Mouse (Mus musculus) hindbrain, embryonic 12.5 days (tissue): ENCODE measurements at regions not wholly inside any gene's neighbourhood (a gene's known extent, or its start where the extent isn't known, plus 50 kb on each side); places are given as distances from the start of the nearest gene placed in this dataset.
A peak's percentile ranks its signal among the peaks of the same experiment; 100 is the strongest.

Source experiments
- ATAC-seq: fragments of 200-750 bp; cut with Nextera tagmentation; 2 replicates; pipeline ENCODE4 v1.8.0; 2017; ENCODE audit warnings: moderate TSS enrichment; ENCODE audit not compliant: low FRiP score
- H3K27ac ChIP-seq: fragments of 300-500 bp; sonication (generic); 2 replicates; pipeline ENCODE4 v1.5.1; 2016; ENCODE audit warnings: mild to moderate bottlenecking
- H3K27me3 ChIP-seq: fragments of 300-500 bp; sonication (generic); 2 replicates; pipeline ENCODE4 v1.6.1; 2016; ENCODE audit warnings: mild to moderate bottlenecking
- H3K36me3 ChIP-seq: fragments of 300-500 bp; sonication (generic); 2 replicates; pipeline ENCODE4 v1.6.1; 2016; ENCODE audit warnings: mild to moderate bottlenecking
- H3K4me1 ChIP-seq: fragments of 300-500 bp; sonication (generic); 2 replicates; pipeline ENCODE4 v1.6.1; 2016
- H3K4me2 ChIP-seq: fragments of 300-500 bp; sonication (generic); replicated peaks from 2 replicates; pipeline ENCODE4 v1.6.1; 2016; ENCODE audit warnings: mild to moderate bottlenecking
- H3K4me3 ChIP-seq: fragments of 300-500 bp; sonication (generic); 2 replicates; pipeline ENCODE4 v1.5.1; 2016; ENCODE audit warnings: mild to moderate bottlenecking
- H3K9ac ChIP-seq: fragments of 300-500 bp; sonication (generic); 2 replicates; pipeline ENCODE4 v1.6.1; 2016; ENCODE audit warnings: mild to moderate bottlenecking, moderate library complexity
- H3K9me3 ChIP-seq: fragments of 300-500 bp; sonication (generic); replicated peaks from 2 replicates; pipeline ENCODE4 v1.6.1; 2016; ENCODE audit warnings: mild to moderate bottlenecking
- WGBS: fragments of 180-500 bp; shearing (Covaris S2); methylation state at CpG from one replicate; pipeline ENCODE4 v1.1.7; 2016; 5-methylcytosine and 5-hydroxymethylcytosine counted together

DNA sequence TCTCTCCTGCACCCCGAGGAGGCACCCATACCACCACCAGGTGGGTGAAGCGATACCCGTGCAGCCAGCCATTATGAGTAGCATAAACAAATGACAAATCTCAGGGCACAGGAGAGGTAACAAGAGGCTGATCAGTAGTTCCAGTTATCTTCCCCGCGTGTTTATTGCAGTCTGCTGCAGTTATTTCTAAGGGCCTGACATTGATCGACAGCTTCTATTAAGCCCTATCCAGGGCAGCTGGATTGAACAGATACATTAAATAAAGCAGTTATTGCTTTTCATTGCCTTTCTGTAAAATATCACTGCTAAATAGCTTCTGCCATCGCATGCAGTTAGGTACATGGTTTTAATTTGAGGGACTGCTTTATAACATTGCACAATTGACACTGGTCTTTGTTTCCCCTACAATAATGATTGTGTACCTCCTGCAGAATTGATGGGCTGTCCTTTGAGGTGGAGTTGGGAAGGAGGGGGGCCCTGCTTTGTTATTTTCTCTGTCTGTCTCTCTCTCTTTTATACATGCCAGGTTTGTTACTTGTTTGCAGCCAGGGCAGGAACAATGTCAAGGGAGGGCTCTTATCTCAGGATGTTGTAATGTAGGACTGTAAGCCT is 245.0 kb downstream of the Gpat3 start:
- WGBS: 65% methylated on average over 7 of the region's 7 CpGs
- H3K4me2 ChIP-seq: 0 out of 2 replicates have a peak overlapping the region, but pooled peaks have one; percentile 5
- ATAC-seq: peak; percentile 69

GRCm38 (mm10) chr5:101085199-101085598 is 239.7 kb downstream of the Gpat3 start:
- Histone ChIP-seq H3K27me3 (no peaks in the 10 kb centered on the region), H3K4me3 (no peak overlapping the region), H3K36me3 (no peaks in the 10 kb centered on the region), H3K27ac (no peak overlapping the region), H3K4me2 (no peak overlapping the region), H3K4me1 (0 out of 2 replicates have a peak, but pooled peaks cover under 1% of the 10 kb centered on the region), H3K9me3 (no peaks in the 10 kb centered on the region), H3K9ac (no peak overlapping the region)
- no peak for ATAC-seq
- 86% methylated on average over 3 of the region's 3 CpGs for WGBS

More for the DNA sequence above, 245.0 kb downstream of the Gpat3 start:
- Histone ChIP-seq H3K27ac (peak overlapping the region; percentile 74), H3K4me3 (no peak overlapping the region), H3K9me3 (no peaks in the 10 kb centered on the region), H3K9ac (no peak overlapping the region), H3K36me3 (no peaks in the 10 kb centered on the region), H3K27me3 (0 out of 2 replicates have a peak, but pooled peaks cover 2% of the 10 kb centered on the region), H3K4me1 (peaks cover 13% of the 10 kb centered on the region)

DNA sequence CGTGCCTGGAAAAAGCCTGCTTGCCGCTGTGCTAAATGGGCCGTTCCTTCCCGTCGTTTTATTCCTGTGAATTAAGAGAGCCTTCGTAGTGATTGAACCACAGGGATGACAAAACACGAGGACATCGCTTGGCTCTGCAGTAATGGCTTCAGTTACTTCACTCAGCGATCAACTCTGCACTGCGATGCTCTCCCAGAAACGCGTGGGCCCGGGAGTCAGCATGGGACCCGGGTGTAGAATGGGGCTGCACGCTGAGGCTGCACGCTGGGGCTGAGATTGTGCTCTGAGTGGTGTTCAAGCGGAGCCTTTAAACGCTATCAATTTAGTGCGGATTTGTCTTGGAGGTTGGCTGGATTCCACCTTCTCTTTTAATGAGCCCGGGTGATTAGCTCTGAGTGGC is 237.1 kb downstream of the Gpat3 start:
- no peak for ATAC-seq
- Histone ChIP-seq H3K9ac (no peak overlapping the region), H3K4me2 (no peak overlapping the region), H3K4me3 (no peak overlapping the region), H3K27ac (no peak overlapping the region), H3K27me3 (no peaks in the 10 kb centered on the region), H3K36me3 (no peaks in the 10 kb centered on the region), H3K9me3 (no peaks in the 10 kb centered on the region), H3K4me1 (no peaks in the 10 kb centered on the region)
- 75% methylated on average over 20 of the region's 20 CpGs for WGBS

- H3K9ac ChIP-seq: no peak overlapping the region
- H3K36me3 ChIP-seq: no peaks in the 10 kb centered on the region
- H3K9me3 ChIP-seq: no peaks in the 10 kb centered on the region
- ATAC-seq: no peak
- no peak overlapping the region for H3K27ac ChIP-seq
- 73% methylated on average over 3 of the region's 3 CpGs for WGBS
- no peaks in the 10 kb centered on the region for H3K27me3 ChIP-seq
- H3K4me3 ChIP-seq: no peak overlapping the region
- H3K4me2 ChIP-seq: no peak overlapping the region
- H3K4me1 ChIP-seq: no peaks in the 10 kb centered on the region
Measured at GRCm38 (mm10) chr5:101064308-101064707, 218.8 kb downstream of the Gpat3 start.

DNA sequence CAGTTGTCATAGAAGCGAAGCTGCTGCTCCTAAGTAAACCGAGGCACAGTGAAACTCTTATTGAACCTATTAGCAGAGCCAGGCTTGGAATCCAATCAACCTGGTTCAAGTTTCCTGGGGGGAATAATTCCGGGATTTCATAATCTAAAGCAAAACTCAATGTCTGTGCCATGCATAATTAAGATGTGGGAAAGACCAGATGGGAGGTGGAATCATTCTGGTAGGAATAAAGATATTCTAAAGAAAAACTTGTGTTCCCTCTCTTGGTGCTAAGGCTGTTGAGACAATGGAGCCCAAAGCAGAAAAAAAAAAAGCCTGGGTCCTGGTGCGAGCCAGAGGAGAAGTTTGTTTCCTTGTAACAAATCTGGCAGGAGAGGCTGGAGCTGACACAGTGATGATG is 217.7 kb downstream of the Gpat3 start:
- 92% methylated on average over 4 of the region's 4 CpGs for WGBS
- H3K27me3 ChIP-seq: no peaks in the 10 kb centered on the region
- no peaks in the 10 kb centered on the region for H3K9me3 ChIP-seq
- H3K36me3 ChIP-seq: no peaks in the 10 kb centered on the region
- no peak overlapping the region for H3K4me3 ChIP-seq
- no peak overlapping the region for H3K27ac ChIP-seq
- no peak overlapping the region for H3K4me2 ChIP-seq
- H3K9ac ChIP-seq: no peak overlapping the region
- ATAC-seq: no peak
- H3K4me1 ChIP-seq: no peaks in the 10 kb centered on the region

DNA sequence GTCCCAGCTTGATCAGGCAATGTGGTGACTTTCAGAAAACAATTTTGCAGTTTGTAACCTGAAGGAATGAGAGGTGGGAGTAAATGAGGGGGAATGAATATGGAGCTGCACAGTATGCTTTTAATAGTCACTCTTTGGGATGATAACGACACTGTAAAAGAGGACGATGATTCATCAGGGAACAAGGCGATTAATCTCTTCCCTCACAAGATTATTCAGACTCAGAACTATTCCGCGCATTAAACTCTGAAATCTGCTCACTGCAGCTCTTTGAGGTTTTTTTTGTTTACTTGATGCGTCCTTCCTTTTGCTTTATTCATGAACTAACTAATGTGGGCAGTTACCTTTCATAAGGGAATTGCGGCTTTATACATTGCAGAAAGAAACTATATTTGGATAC is 206.1 kb downstream of the Gpat3 start:
- 90% methylated on average over 7 of the region's 7 CpGs for WGBS
- no peaks in the 10 kb centered on the region for H3K9me3 ChIP-seq
- no peak overlapping the region for H3K27ac ChIP-seq
- H3K36me3 ChIP-seq: no peaks in the 10 kb centered on the region
- ATAC-seq: no peak
- H3K4me2 ChIP-seq: no peak overlapping the region
- no peak overlapping the region for H3K9ac ChIP-seq
- H3K4me1 ChIP-seq: no peaks in the 10 kb centered on the region
- H3K4me3 ChIP-seq: no peak overlapping the region
- no peaks in the 10 kb centered on the region for H3K27me3 ChIP-seq

DNA sequence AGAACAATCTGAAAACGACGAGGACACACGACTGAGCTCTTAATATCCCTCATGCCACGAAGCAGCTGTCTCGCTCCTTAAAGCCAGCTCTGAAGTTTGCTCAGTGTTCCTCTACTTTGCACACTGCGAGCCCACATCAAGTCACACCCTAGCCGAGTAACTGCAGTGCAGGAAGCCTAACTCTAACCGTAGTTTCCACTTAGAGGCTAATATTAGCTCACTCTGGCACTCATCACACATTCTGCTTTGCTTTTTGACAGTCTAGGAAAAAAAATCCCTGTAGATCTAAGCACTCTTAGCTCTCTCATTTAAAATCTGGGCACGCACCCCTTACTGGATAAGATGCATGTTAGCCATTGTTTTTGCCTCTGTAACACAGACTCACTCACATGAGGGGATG is 195.0 kb downstream of the Gpat3 start:
- Histone ChIP-seq H3K9me3 (no peaks in the 10 kb centered on the region), H3K27me3 (no peaks in the 10 kb centered on the region), H3K4me3 (no peak overlapping the region), H3K27ac (no peak overlapping the region), H3K4me1 (no peaks in the 10 kb centered on the region), H3K36me3 (no peaks in the 10 kb centered on the region), H3K9ac (no peak overlapping the region), H3K4me2 (no peak overlapping the region)
- 86% methylated on average over 9 of the region's 9 CpGs for WGBS
- no peak for ATAC-seq

GRCm38 (mm10) chr5:101032968-101033367 is 187.5 kb downstream of the Gpat3 start:
- 81% methylated on average over 16 of the region's 16 CpGs for WGBS
- Histone ChIP-seq H3K4me2 (no peak overlapping the region), H3K9ac (no peak overlapping the region), H3K36me3 (no peaks in the 10 kb centered on the region), H3K9me3 (no peaks in the 10 kb centered on the region), H3K27me3 (peaks cover 8% of the 10 kb centered on the region; the same call in 1 of the 2 replicates), H3K4me1 (no peaks in the 10 kb centered on the region; the same call in 1 of the 2 replicates), H3K4me3 (no peak overlapping the region), H3K27ac (peak overlapping the region; percentile 52; the same call in 1 of the 2 replicates)
- ATAC-seq: no peak

GRCm38 (mm10) chr5:101032147-101032900 is 186.8 kb downstream of the Gpat3 start:
- H3K4me2 ChIP-seq: no peak overlapping the region
- no peaks in the 10 kb centered on the region for H3K9me3 ChIP-seq
- ATAC-seq: peak; percentile 61; the same call in 1 of the 2 replicates
- no peaks in the 10 kb centered on the region; the same call in 1 of the 2 replicates for H3K4me1 ChIP-seq
- no peaks in the 10 kb centered on the region for H3K36me3 ChIP-seq
- peaks cover 8% of the 10 kb centered on the region; the same call in 1 of the 2 replicates for H3K27me3 ChIP-seq
- whole genome bisulfite sequencing: 59% methylated on average over 12 of the region's 12 CpGs
- H3K4me3 ChIP-seq: no peak overlapping the region
- H3K9ac ChIP-seq: no peak overlapping the region
- no peak overlapping the region for H3K27ac ChIP-seq

GRCm38 (mm10) chr5:101024796-101025195 is 179.3 kb downstream of the Gpat3 start:
- H3K4me1 ChIP-seq: 0 out of 2 replicates have a peak, but pooled peaks cover 6% of the 10 kb centered on the region
- WGBS: 79% methylated on average over 5 of the region's 5 CpGs
- no peaks in the 10 kb centered on the region for H3K36me3 ChIP-seq
- H3K4me2 ChIP-seq: no peak overlapping the region
- H3K9ac ChIP-seq: no peak overlapping the region
- H3K27me3 ChIP-seq: peaks cover 26% of the 10 kb centered on the region
- H3K9me3 ChIP-seq: no peaks in the 10 kb centered on the region
- ATAC-seq: no peak
- H3K27ac ChIP-seq: no peak overlapping the region
- H3K4me3 ChIP-seq: no peak overlapping the region

- 52% methylated on average over 8 of the region's 8 CpGs for WGBS
- Histone ChIP-seq H3K27ac (no peak overlapping the region), H3K9ac (no peak overlapping the region), H3K27me3 (peaks cover 24% of the 10 kb centered on the region), H3K36me3 (no peaks in the 10 kb centered on the region), H3K4me3 (no peak overlapping the region), H3K9me3 (no peaks in the 10 kb centered on the region), H3K4me2 (no peak overlapping the region), H3K4me1 (0 out of 2 replicates have a peak, but pooled peaks cover 6% of the 10 kb centered on the region)
- no peak for ATAC-seq
Measured at GRCm38 (mm10) chr5:101023784-101024183, 178.3 kb downstream of the Gpat3 start.

- 9% methylated on average over 11 of the region's 11 CpGs for WGBS
Measured at GRCm38 (mm10) chr5:101020784-101021183, 175.3 kb downstream of the Gpat3 start.

More at GRCm38 (mm10) chr5:101020784-101021183, 175.3 kb downstream of the Gpat3 start:
- H3K27ac ChIP-seq: no peak overlapping the region
- ATAC-seq: peak; percentile 67; the same call in 1 of the 2 replicates
- H3K9ac ChIP-seq: no peak overlapping the region
- no peak overlapping the region for H3K4me3 ChIP-seq
- H3K27me3 ChIP-seq: peaks cover 26% of the 10 kb centered on the region
- 0 out of 2 replicates have a peak, but pooled peaks cover 6% of the 10 kb centered on the region for H3K4me1 ChIP-seq
- no peaks in the 10 kb centered on the region for H3K9me3 ChIP-seq
- no peak overlapping the region for H3K4me2 ChIP-seq
- H3K36me3 ChIP-seq: no peaks in the 10 kb centered on the region
